Mouse (Mus musculus): ENCODE measurements around the gene Stac. TPM values are rescaled to one million over a fixed set of nuclear protein-coding genes. Genes with fewer than 3 reads are reported as not detected.

Stac gene
- polyA plus RNA-seq (2012; rRNA removed) (0.02 and 0.03 TPM in 2 replicates), polyA plus RNA-seq (2014; fragmentation: Nextera tagmentation; extraction: Ambion mirVana) (not detected in 2 replicates)

GRCm38 (mm10) chr9:111689680-111690483 is at the start of gene Stac:
Stac (minus strand) TSS chr9:111690348.
- no peaks in the 10 kb centered on the region for H3K4me1 ChIP-seq (replicated peaks; ENCODE audit: control insufficient read depth in 2 of 2, insufficient read depth in 2 of 2, low read length in 1 of 2)
- TF ChIP-seq CTCF (IDR thresholded peaks at IDR 0.05; ENCODE audit: low read depth) (no peak), EP300 (IDR thresholded peaks at IDR 0.05; ENCODE audit: low read depth) (no peak)
- H3K36me3 ChIP-seq (replicated peaks; ENCODE audit: control insufficient read depth, insufficient read depth, low read depth) = no peaks in the 10 kb centered on the region
- H3K27me3 ChIP-seq (ENCODE audit: control insufficient read depth, insufficient read depth, low read length) = peaks cover 11% of the 10 kb centered on the region
- H3K9ac ChIP-seq (replicated peaks) = no peak within 1 kb of the TSS
- ATAC-seq (ENCODE audit: insufficient read depth) = 0 out of 2 replicates have a peak, but pooled peaks have one; percentile 21
- no peak for DNase-seq (ENCODE audit: low read depth in 3 of 3, low spot score in 3 of 3)
- H3K27ac ChIP-seq = no peak within 1 kb of the TSS
- peak within 1 kb of the TSS; percentile 10 to 23; a peak in 3 of 4 replicates for H3K4me3 ChIP-seq (ENCODE audit: insufficient read depth in 1 of 2, low read depth in 2 of 2, low read length in 2 of 2)
- WGBS (ENCODE audit: insufficient replicate concordance) = 4% methylated on average over 64 of the region's 64 CpGs
- peak within 1 kb of the TSS; percentile 44 for H3K4me2 ChIP-seq (ENCODE audit: low read depth)
- no peaks in the 10 kb centered on the region for H3K9me3 ChIP-seq (ENCODE audit: control insufficient read depth, low read length)

GRCm38 (mm10) chr9:111739431-111740245 is 49.5 kb upstream of the Stac start:
- Histone ChIP-seq H3K36me3 (replicated peaks; ENCODE audit: control insufficient read depth, insufficient read depth, low read depth) (no peaks in the 10 kb centered on the region), H3K4me1 (replicated peaks; ENCODE audit: control insufficient read depth in 2 of 2, insufficient read depth in 2 of 2, low read length in 1 of 2) (peaks cover 0 to 8% of the 10 kb centered on the region in 2 experiments; a peak in 2 of 4 replicates), H3K27ac (no peak overlapping the region), H3K9me3 (ENCODE audit: control insufficient read depth, low read length) (no peaks in the 10 kb centered on the region), H3K9ac (replicated peaks) (no peak overlapping the region), H3K4me2 (ENCODE audit: low read depth) (no peak overlapping the region), H3K27me3 (ENCODE audit: control insufficient read depth, insufficient read depth, low read length) (no peaks in the 10 kb centered on the region), H3K4me3 (ENCODE audit: insufficient read depth in 1 of 2, low read depth in 2 of 2, low read length in 2 of 2) (no peak overlapping the region)
- ATAC-seq (ENCODE audit: insufficient read depth) (no peak), DNase-seq (ENCODE audit: low read depth in 3 of 3, low spot score in 3 of 3) (no peak)
- WGBS (ENCODE audit: insufficient replicate concordance) = 54% methylated on average over 10 of the region's 10 CpGs
- TF ChIP-seq EP300 (IDR thresholded peaks at IDR 0.05; ENCODE audit: low read depth) (no peak), CTCF (IDR thresholded peaks at IDR 0.05; ENCODE audit: low read depth) (no peak)

- Histone ChIP-seq H3K27ac (no peak overlapping the region), H3K4me1 (replicated peaks; ENCODE audit: control insufficient read depth in 2 of 2, insufficient read depth in 2 of 2, low read length in 1 of 2) (peaks cover 0 to 8% of the 10 kb centered on the region in 2 experiments; a peak in 2 of 4 replicates), H3K4me2 (ENCODE audit: low read depth) (no peak overlapping the region), H3K9ac (replicated peaks) (no peak overlapping the region), H3K4me3 (ENCODE audit: insufficient read depth in 1 of 2, low read depth in 2 of 2, low read length in 2 of 2) (no peak overlapping the region), H3K27me3 (ENCODE audit: control insufficient read depth, insufficient read depth, low read length) (no peaks in the 10 kb centered on the region), H3K36me3 (replicated peaks; ENCODE audit: control insufficient read depth, insufficient read depth, low read depth) (no peaks in the 10 kb centered on the region), H3K9me3 (ENCODE audit: control insufficient read depth, low read length) (no peaks in the 10 kb centered on the region)
- no peak for DNase-seq (ENCODE audit: low read depth in 3 of 3, low spot score in 3 of 3)
- 43% methylated on average over 3 of the region's 3 CpGs for WGBS (ENCODE audit: insufficient replicate concordance)
- TF ChIP-seq EP300 (IDR thresholded peaks at IDR 0.05; ENCODE audit: low read depth) = no peak
- no peak for ATAC-seq (ENCODE audit: insufficient read depth)
Observed at GRCm38 (mm10) chr9:111739026-111739425, 48.9 kb upstream of the Stac start.

- H3K27ac ChIP-seq = no peak overlapping the region
- no peak for ATAC-seq (ENCODE audit: insufficient read depth)
- peaks cover 0 to 8% of the 10 kb centered on the region in 2 experiments; a peak in 2 of 4 replicates for H3K4me1 ChIP-seq (replicated peaks; ENCODE audit: control insufficient read depth in 2 of 2, insufficient read depth in 2 of 2, low read length in 1 of 2)
- no peak for TF ChIP-seq EP300 (IDR thresholded peaks at IDR 0.05; ENCODE audit: low read depth)
- TF ChIP-seq CTCF (IDR thresholded peaks at IDR 0.05; ENCODE audit: low read depth) = no peak
- no peak for DNase-seq (ENCODE audit: low read depth in 3 of 3, low spot score in 3 of 3)
- 41% methylated on average over 2 of the region's 2 CpGs for WGBS (ENCODE audit: insufficient replicate concordance)
- no peaks in the 10 kb centered on the region for H3K27me3 ChIP-seq (ENCODE audit: control insufficient read depth, insufficient read depth, low read length)
- no peak overlapping the region for H3K4me2 ChIP-seq (ENCODE audit: low read depth)
- no peaks in the 10 kb centered on the region for H3K9me3 ChIP-seq (ENCODE audit: control insufficient read depth, low read length)
- H3K36me3 ChIP-seq (replicated peaks; ENCODE audit: control insufficient read depth, insufficient read depth, low read depth) = no peaks in the 10 kb centered on the region
- no peak overlapping the region for H3K9ac ChIP-seq (replicated peaks)
- no peak overlapping the region for H3K4me3 ChIP-seq (ENCODE audit: insufficient read depth in 1 of 2, low read depth in 2 of 2, low read length in 2 of 2)
Observed at GRCm38 (mm10) chr9:111737796-111738195, 47.6 kb upstream of the Stac start.

- Histone ChIP-seq H3K27me3 (ENCODE audit: control insufficient read depth, insufficient read depth, low read length) (no peaks in the 10 kb centered on the region), H3K4me2 (ENCODE audit: low read depth) (no peak overlapping the region), H3K36me3 (replicated peaks; ENCODE audit: control insufficient read depth, insufficient read depth, low read depth) (no peaks in the 10 kb centered on the region), H3K4me1 (replicated peaks; ENCODE audit: control insufficient read depth in 2 of 2, insufficient read depth in 2 of 2, low read length in 1 of 2) (peaks cover 0 to 8% of the 10 kb centered on the region in 2 experiments; a peak in 2 of 4 replicates), H3K9me3 (ENCODE audit: control insufficient read depth, low read length) (no peaks in the 10 kb centered on the region), H3K4me3 (ENCODE audit: insufficient read depth in 1 of 2, low read depth in 2 of 2, low read length in 2 of 2) (no peak overlapping the region), H3K27ac (no peak overlapping the region), H3K9ac (replicated peaks) (no peak overlapping the region)
- ATAC-seq (ENCODE audit: insufficient read depth) (no peak), DNase-seq (ENCODE audit: low read depth in 3 of 3, low spot score in 3 of 3) (no peak)
- TF ChIP-seq EP300 (IDR thresholded peaks at IDR 0.05; ENCODE audit: low read depth) = no peak
- no peak for TF ChIP-seq CTCF (IDR thresholded peaks at IDR 0.05; ENCODE audit: low read depth)
- 71% methylated on average over 3 of the region's 3 CpGs for WGBS (ENCODE audit: insufficient replicate concordance)
Observed at GRCm38 (mm10) chr9:111735931-111736330, 45.8 kb upstream of the Stac start.

Measured in liver, embryonic 14.5 days (tissue).